Mouse (Mus musculus) urinary bladder, postnatal 4 days (tissue): ENCODE measurements around the gene 1700003E16Rik.

Experiments used
- DNase-seq, 2 experiments: peaks; one replicate each; pipeline ENCODE4 v3.0.0; 2021 to 2022; ENCODE audit warnings: low spot score in 2 of 2

Gene 1700003E16Rik

DNA sequence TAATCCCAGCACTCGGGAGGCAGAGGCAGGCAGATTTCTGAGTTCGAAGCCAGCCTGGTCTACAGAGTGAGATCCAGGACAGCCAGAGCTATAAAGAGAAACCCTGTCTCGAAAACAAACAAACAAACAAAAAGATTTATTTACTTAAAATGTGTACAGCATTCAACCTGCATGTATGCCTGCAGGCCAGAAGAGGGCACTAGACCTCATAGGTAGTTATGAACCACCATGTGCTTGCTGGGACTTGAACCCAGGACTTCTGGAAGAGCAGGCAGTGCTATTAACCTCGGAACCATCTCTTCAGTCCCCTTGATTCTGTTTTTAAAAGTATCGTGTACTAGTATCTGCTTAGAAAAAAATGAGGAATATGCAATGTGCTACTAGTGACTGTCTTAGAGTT, 28.8 kb upstream of the 1700003E16Rik start:
- no peak for DNase-seq

DNA sequence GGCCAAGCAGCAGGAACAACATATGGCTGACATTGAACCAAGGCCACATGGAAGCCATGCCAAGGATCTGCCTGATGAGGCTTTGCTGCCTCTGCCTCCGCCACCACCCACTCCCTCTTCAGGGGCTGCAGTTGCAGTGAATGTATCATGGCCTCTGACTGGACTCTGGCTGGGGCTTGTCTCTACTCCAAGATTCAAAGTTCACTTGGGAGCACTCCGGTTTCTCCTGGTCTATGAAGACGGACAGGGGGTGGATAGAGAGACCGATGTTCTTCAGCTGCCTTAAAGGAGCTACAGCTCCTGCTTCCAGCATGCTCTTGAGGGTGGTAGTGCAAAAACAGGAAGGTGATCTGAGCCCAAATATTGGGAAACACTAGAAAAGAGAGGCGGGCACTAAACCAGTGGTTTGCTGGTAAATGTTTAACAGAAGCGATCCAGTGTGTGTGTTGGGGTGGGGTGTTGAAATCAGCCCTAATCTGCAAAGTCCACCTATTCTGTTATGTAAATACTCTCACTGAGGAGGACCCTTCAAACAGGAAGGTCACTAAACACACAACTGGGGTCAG, 24.7 kb upstream of the 1700003E16Rik start:
- no peak for DNase-seq

DNA sequence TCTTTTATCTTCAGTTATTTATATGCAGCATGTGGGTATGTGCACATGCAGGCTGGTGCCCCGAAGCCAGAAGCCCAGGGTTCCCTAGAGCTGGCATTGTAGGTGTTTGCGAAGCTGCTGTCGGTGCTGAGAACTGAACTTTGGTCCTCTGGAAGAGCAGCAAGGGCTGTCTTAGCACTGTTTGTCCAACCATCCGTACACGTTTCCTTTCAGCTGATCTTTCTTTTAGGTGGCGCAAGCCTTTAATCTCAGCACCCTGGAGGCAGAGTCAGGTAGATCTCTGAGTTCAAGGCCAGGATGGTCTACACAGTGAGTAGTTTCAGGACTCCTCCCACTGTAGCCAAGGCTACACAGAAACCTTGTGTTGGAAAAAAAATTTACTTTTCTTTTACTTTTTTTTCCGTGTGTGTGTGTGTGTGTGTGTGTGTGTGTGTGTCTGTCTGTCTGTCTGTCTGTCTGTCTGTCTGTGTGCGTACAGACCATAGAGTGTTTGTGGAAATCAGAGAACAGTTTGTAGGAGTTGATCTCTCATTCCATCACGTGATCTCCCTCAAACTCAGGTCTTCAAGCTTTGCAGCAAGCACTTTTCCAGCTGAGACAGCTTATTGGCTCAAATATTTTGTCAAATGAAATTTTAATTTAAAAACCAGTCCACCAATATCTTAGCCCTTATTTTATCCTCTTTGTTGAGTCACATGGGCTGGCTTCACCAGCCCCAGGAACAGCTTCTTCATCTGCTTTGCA, 23.9 kb upstream of the 1700003E16Rik start:
- DNase-seq: no peak

DNA sequence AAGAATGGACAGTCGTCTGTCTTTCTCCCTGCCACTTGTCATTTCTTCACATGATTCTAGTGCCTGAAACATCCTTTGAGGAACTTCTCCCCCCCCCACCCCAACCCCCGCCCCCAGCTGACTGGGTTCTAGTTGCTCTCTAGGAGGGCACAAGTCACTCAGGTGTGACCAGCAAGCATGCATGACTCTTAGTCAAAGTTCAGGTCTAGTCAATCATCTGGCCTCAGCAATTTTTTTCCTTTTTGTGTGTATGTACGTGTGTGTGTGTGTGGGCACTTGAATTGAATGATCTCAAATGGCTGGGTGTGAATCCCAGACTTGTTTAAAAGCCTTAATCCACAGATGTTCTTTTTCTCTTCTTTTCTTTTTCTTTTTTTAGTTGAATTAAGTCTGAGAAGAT, 22.0 kb upstream of the 1700003E16Rik start:
- DNase-seq: no peak

DNA sequence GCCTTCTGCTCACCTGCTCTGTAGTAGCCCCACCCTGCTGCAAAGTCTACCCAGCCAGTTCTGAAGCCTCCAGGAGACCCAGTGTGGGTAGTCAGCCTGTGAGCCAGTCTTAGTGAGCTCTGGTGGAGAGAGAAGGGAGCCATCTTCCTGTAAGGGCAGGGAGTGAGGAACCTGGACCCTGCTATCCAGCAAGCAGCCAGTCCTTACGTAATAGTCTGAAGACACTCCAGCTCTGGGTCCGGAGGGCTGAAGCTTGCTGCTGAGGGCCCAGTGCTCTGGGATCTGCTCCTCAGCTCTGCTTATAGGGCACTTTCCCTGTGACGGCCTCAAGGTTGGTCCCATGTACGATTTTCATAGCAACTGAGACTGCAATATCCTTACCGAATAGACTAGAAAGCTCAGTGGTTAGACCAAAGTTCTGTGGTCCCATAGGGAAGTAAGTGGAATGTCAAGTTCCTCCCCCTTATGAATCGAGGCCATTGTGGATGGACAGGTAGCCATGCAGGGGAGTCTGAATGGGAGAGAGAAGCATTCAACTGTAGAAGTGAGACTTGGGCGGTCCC, 21.2 kb upstream of the 1700003E16Rik start, which contains the start of gene Rtkn:
Gene Rtkn (plus strand): TSS at position 513 of the 563 bp plus-strand sequence.
- DNase-seq: no peak

DNA sequence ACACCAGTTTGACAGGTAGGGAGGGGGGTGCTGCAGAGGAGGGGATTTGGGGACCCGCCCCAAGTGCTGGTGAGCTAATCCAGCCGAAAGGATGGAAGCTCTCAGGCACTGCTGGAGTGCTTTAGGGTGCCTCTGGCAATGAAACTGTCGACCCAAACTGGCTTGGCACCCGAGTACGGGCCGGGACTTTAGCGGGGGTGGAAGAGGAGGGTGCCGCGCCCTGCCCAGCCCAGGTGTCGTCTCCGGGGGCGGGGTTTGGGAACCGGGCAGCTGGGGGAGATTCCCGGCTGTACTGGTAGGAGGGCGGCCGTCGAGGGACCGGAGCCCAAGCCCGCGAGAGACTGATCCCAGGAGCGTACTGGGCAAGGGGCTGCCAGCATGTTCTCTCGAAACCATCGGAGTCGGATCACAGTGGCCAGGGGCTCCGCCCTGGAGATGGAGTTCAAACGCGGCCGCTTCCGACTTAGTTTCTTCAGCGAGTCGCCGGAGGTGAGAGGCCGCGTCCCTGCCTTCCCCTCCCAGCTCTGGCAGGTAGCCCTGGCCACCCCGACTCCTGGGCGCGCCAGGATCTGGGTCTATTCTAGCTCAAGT, 20.5 kb upstream of the 1700003E16Rik start:
- DNase-seq: no peak

DNA sequence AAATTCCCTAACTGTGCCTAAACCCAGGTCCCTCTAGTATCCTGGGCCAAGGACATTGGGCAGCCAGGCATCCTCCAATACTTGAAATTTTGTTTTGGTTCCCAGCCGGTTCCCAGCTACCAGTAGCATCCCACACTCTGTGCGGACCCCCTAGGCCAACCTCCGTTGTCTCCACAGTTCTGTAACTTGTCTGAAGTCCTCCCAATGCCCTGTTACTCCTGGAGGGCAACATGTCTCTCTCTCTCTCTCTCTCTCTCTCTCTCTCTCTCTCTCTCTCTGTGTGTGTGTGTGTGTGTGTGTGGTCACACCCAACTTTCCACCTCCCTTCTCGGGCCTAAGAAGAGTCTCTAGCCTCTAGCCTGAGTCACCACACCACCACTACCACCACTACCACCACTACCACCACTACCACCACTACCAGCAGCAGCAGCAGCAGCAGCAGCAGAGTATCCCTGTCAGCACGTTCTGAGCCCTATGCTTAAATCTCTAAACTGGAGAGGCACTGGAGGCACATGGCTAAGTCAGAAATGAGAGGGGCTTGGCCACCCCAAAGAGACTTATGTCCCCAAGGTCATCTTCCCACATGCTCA, 19.8 kb upstream of the 1700003E16Rik start:
- no peak for DNase-seq

DNA sequence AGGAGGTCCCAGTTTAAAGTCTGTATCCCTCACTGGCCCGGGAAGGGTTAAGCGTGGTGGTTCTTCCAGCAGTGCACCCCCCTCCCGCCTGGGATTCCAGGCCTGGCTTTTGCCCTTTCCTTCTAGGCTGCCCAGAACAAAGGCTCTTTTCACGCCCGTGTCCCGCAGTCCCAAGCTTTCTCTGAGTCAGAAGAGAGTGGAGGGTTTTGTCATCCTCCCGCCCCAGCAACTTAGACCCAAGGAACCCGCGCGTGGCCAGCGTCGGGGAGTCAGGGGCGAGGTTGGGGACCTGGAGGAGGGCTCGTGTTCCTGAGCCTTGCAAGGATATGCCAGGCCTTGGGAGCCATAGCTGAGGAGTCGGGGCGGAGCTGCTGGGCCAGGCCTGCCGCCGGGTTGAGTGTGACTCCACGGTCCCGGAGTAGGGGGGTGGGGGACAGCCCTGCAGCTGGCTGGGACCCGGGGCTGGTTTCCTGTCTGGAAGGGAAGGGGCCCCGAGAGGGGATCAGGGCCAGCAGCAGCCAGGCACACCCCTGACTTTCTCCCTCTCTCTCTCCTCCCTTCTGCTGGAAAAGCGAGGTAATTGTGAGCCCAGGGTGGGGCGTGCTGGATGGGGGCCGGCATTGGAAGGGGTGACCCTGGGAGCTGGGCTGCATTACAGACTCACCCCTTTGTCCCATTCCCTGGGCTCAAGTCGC, 19.2 kb upstream of the 1700003E16Rik start:
- peak; percentile 78 for DNase-seq

DNA sequence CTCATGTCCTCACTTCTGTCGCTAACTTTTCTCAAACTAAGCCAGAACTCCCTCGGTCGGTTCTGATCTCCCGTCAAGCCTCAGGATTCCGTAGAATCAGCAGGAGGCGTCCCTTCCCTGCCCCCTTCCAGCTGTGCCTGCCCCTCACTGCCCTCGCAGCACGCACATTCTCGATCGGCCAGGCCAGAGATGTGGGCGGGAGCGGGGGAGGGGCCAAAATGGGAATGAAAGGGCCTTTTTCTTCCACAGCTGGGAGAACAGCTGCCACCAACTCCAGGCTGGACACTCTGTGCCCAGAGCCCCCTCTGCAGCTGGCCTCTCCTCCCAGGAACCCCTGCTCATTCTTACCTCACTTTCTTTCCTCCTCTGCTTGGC, 18.6 kb upstream of the 1700003E16Rik start:
- DNase-seq: peak; percentile 90

DNA sequence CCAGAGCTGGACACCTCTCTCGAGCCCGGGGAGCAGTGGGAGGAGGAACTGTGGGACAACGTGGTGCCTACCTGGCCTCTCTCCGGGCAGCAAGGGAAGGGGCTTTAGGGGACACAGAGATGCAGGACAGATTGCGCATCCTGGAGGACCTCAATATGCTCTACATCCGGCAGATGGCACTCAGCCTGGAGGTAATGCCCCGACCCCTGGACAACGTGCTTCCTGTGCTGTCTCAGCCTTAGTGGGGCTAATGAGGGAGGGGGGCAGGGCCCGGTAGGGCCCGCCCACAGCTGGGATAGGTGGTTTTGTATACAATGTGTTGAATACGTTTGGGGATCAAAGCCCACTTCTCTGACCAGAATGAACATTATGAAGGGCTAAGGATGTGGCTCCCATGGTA, 18.1 kb upstream of the 1700003E16Rik start:
- DNase-seq: peak in 1 of 2 experiments; percentile 58

DNA sequence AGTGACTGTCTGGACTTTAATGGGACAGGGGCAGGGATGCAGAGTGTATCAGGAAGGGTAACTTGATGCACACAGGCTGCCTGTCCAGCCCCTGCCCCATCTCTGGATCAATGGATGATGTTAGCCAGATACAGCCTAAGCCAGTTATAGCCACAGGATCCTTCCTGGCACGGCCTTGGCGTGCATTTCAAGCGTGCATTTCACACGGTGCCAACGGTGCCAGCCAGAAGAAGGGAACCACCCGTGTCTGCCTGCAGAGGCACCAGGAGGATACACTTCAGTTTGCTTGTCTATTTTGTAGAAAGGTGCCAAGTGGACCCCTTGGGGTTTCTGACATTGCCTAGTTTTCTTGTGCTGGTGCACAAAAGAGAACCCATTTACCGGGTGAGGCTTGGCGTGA, 16.2 kb upstream of the 1700003E16Rik start:
- no peak for DNase-seq

DNA sequence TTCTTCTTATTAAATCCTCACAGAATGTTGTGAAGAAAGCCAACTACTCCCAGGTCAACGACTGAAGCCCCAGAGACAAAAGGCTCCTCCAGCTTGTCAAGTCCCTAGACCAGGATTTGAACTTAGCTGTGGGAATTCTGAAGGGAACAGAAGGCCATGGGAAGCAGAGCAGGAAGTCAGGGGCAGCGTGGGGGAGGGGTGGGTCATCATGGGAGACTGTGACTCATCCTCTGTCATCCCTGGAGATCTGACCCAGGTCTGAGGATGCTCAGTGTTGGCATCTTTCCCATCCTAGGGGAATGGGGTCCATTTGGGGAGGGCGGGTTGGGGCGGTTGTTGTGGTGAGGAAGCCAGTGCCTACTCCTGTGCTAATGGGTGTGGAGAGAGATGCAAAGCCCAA, 14.6 kb upstream of the 1700003E16Rik start:
- no peak for DNase-seq

DNA sequence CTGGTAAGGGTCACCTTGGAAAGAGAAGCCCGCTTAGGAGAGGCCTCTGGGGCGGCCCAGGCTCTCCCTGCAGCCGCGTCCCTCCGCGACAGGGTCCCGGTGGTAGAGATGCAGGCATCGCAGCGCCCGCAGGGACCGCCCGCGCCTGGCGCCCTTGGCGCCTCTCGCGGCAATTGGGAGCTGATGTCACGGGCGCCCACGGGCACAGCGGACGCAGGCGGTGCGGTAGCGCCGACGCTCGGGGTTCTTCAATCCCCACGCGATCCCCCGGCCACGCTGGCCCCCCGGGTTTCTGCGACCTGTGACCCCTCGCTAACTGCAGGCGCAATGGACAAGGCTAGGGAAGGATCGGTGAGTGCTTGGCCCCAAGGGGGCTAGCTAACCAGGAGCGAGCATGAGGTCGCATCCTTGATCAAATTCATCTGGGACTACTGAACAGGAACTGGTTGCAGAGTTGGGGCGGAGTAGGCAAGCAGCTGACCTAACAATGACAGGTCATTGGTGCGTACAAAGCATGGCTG, 13.9 kb upstream of the 1700003E16Rik start:
- DNase-seq: no peak

DNA sequence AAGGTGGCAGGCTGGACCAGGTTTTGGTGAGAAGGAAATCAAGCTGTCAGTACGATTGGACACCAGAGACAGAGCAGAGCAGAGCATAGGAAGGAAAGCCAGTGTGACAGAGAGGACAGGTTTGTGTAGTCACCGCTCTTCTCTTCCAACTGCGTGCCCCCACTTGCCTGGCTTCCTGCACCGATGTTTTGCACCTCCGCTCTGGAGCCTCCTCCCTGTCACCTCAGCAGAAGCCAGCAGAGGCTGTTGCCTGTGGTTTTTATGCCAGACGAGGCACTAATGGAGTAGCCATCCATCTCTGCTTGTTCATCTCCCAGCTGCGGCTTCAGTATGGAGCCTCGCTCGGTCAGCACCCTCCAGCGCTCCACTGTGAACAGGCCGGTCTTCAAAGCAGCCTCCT, 13.3 kb upstream of the 1700003E16Rik start:
- no peak for DNase-seq

DNA sequence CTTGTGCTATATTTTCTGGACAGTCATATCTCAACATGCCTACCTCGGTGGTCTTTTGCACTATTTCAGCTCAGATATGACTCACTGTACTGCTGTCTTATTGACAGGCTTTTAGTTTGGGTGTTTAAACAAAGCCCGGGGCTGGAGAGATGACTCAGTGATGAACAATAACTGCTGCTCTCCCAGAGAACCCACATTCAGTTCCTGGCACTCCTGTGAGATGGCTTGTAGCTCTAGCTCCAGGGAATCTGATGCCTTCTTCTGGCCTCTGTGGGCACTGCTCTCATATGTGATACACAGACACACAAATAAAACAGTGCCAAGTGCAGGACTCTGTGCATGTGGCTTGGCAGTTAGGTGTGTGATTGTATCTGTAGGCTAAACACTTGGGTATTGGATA, 11.0 kb upstream of the 1700003E16Rik start:
- no peak for DNase-seq

DNA sequence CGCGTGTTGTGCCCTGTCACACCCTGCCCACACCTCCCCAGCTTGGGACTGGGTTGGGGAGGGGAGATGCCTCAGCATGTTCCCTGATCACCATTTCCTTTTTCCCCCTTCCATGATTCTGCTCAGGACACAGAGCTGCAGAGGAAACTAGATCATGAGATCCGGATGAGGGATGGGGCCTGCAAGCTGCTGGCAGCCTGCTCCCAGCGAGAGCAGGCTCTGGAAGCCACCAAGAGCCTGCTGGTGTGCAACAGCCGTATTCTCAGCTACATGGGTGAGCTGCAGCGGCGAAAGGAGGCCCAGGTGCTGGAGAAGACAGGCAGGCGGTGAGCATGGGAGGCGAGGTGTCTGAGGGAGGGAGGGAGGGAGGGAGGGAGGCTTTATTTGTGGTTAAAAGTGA, 10.4 kb upstream of the 1700003E16Rik start:
- DNase-seq: no peak

DNA sequence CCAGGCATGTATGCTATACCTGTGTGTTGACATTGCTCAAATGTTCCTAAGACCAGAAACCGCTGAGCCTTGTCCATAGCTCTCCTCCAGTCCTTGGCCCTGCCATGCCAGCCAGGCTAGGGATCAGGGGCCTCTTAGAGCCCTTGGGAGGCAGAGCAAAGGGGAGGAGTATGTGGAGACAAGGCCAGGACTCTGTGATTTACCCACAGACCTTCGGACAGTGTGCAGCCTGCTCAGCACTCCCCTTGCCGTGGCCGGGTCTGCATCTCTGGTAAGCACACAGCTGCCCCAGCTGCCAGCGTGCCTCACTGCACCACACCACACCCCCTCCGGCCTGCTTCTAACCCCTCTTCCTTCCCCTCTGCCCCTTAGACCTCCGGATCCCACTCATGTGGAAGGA, 8.9 kb upstream of the 1700003E16Rik start:
- DNase-seq: no peak

DNA sequence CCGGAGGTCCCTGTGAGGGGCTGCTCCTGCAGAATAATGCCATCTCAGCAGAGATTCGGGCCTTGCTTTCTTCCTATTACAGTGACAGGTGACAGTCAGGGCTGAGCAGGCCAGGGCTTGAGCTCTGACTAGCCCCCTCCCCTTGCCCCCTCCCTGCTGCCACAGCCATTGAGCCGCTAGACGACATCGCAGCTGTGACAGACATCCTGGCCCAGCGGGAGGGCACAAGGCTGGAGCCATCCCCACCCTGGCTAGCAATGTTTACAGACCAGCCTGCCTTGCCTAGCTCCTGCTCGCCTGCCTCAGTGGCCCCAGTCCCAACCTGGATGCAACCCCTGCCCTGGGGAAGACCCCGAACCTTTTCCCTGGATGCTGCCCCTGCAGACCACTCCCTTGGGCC, 4.5 kb upstream of the 1700003E16Rik start:
- no peak for DNase-seq

DNA sequence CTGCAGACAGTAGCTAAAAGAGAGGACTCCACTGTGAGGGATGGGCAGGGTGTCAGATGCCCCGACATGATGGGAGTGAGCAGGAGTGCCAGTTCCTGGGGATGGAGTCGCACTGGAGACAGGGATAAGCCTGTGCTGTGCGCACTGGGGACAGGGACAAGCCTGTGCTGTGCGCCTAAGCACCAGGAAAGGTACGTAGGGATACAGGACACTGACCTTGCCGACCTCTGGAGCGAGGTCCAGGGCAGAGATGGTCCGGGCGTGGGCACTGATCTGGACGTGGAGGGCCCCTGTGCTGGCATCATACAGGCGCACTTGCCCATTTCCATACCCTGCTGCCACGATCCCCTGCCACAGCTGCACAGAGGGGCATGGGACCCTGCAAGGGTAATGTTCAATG, 3.2 kb upstream of the 1700003E16Rik start:
- DNase-seq: no peak

DNA sequence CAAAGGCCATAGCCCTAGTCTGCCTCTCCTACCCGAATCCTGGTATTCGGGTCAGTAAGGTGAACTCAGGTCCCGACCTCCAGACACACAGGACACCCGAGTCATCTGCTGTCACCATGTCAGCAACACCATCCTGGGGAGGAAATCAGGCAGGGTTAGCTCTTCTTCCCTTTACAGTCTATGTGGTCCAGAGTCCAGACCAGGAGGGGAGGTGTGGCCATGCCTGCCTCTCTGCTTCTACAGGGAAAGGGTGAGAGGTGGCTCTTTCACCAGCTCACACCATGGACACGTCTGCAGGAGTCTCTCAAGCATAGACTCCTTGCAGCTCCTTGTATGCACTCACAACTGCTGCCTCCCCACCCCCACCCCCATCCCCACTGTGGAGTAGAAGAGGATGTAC, 2.7 kb upstream of the 1700003E16Rik start:
- no peak for DNase-seq

DNA sequence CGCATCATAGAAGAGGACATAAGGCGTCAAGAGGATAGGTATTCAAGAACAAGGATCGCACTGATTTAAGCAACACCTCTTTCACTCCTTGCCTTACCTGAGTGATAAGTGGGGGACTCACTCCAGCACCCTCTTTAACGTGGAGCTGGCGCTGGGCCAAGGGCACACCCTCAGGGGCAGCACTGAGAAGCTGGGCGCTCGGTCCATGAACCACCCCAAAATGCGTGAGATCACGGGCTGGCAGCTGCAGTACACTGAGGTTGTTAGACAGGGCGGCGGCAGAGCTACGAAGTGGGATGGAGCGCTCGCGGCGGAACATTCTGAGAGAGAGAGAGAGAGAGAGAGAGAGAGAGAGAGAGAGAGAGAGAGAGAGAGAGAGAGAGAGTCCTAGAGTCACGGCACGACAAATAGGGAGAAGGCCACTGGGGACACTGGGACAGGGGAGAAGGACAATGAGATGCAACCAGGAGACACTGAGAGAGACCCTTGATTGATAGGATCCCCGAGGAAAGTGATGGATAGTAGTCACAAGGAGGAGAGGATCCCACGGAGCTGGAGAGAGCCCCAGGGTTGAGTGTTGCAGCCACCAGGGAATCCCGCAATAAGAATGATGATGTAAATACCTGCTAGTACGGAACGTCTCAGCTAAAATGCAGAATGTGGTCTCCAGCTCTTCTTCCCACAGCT, 509 bp upstream of the 1700003E16Rik start:
- no peak for DNase-seq
